Mouse (Mus musculus): ENCODE measurements around the gene Emc10. TPM values are rescaled to one million over a fixed set of nuclear protein-coding genes. Genes with fewer than 3 reads are reported as not detected.

Gene Emc10
- polyA plus RNA-seq, 2 experiments = 151 to 182 TPM

GRCm38 (mm10) chr7:44523056-44523455, 26.7 kb upstream of the Emc10 start:
- H3K9me3 ChIP-seq (ENCODE audit: control insufficient read depth, low read length) = no peaks in the 10 kb centered on the region

GRCm38 (mm10) chr7:44521710-44522109, 25.4 kb upstream of the Emc10 start:
- Histone ChIP-seq H3K27me3 (ENCODE audit: control insufficient read depth, insufficient read depth, low read length) (peaks cover 55% of the 10 kb centered on the region), H3K4me1 (ENCODE audit: control insufficient read depth, insufficient read depth, low read length) (no peaks in the 10 kb centered on the region), H3K9ac (ENCODE audit: low read depth, low read length, severe bottlenecking) (peak overlapping the region; percentile 38; the same call in 1 of the 2 replicates), H3K36me3 (ENCODE audit: control insufficient read depth, insufficient read depth, low read length) (no peaks in the 10 kb centered on the region), H3K4me3 (replicated peaks; ENCODE audit: low read length) (no peak overlapping the region), H3K9me3 (ENCODE audit: control insufficient read depth, low read length) (no peaks in the 10 kb centered on the region), H3K4me2 (replicated peaks; ENCODE audit: low read depth, low read length, severe bottlenecking) (0 out of 2 replicates have a peak overlapping the region, but pooled peaks have one; percentile 23), H3K27ac (replicated peaks; ENCODE audit: low read depth, low read length) (no peak overlapping the region)
- no peak for TF ChIP-seq POLR2A (IDR thresholded peaks at IDR 0.05; ENCODE audit: borderline replicate concordance, extremely low read depth, insufficient read depth, insufficient read length)
- ATAC-seq (ENCODE audit: low FRiP score, low read depth) (peak; percentile 56), DNase-seq (ENCODE audit: low spot score) (peak; percentile 54)
- WGBS = 3% methylated on average over 20 of the region's 20 CpGs

More at GRCm38 (mm10) chr7:44523056-44523455, 26.7 kb upstream of the Emc10 start:
- TF ChIP-seq POLR2A (IDR thresholded peaks at IDR 0.05; ENCODE audit: borderline replicate concordance, extremely low read depth, insufficient read depth, insufficient read length) = no peak
- H3K4me1 ChIP-seq (ENCODE audit: control insufficient read depth, insufficient read depth, low read length) = peaks cover 4% of the 10 kb centered on the region
- WGBS = 76% methylated on average over 2 of the region's 2 CpGs
- no peak overlapping the region for H3K4me2 ChIP-seq (replicated peaks; ENCODE audit: low read depth, low read length, severe bottlenecking)
- H3K36me3 ChIP-seq (ENCODE audit: control insufficient read depth, insufficient read depth, low read length) = no peaks in the 10 kb centered on the region
- no peak for ATAC-seq (ENCODE audit: low FRiP score, low read depth)
- no peak overlapping the region for H3K4me3 ChIP-seq (replicated peaks; ENCODE audit: low read length)
- no peak overlapping the region for H3K9ac ChIP-seq (ENCODE audit: low read depth, low read length, severe bottlenecking)
- no peak overlapping the region for H3K27ac ChIP-seq (replicated peaks; ENCODE audit: low read depth, low read length)
- DNase-seq (ENCODE audit: low spot score) = no peak
- peaks cover 58% of the 10 kb centered on the region for H3K27me3 ChIP-seq (ENCODE audit: control insufficient read depth, insufficient read depth, low read length)

- H3K9ac ChIP-seq (ENCODE audit: low read depth, low read length, severe bottlenecking) = no peak overlapping the region
- no peak overlapping the region for H3K4me2 ChIP-seq (replicated peaks; ENCODE audit: low read depth, low read length, severe bottlenecking)
- WGBS = 67% methylated on average over 3 of the region's 3 CpGs
- TF ChIP-seq POLR2A (IDR thresholded peaks at IDR 0.05; ENCODE audit: borderline replicate concordance, extremely low read depth, insufficient read depth, insufficient read length) = no peak
- ATAC-seq (ENCODE audit: low FRiP score, low read depth) = no peak
- H3K27me3 ChIP-seq (ENCODE audit: control insufficient read depth, insufficient read depth, low read length) = peaks cover 51% of the 10 kb centered on the region
- no peaks in the 10 kb centered on the region for H3K4me1 ChIP-seq (ENCODE audit: control insufficient read depth, insufficient read depth, low read length)
- no peak overlapping the region for H3K4me3 ChIP-seq (replicated peaks; ENCODE audit: low read length)
- H3K36me3 ChIP-seq (ENCODE audit: control insufficient read depth, insufficient read depth, low read length) = no peaks in the 10 kb centered on the region
- no peaks in the 10 kb centered on the region for H3K9me3 ChIP-seq (ENCODE audit: control insufficient read depth, low read length)
- no peak overlapping the region for H3K27ac ChIP-seq (replicated peaks; ENCODE audit: low read depth, low read length)
- no peak for DNase-seq (ENCODE audit: low spot score)
Observed at GRCm38 (mm10) chr7:44520990-44521389, 24.7 kb upstream of the Emc10 start.

GRCm38 (mm10) chr7:44519240-44519913, 23.0 kb upstream of the Emc10 start:
- DNase-seq (ENCODE audit: low spot score) = no peak
- TF ChIP-seq POLR2A (IDR thresholded peaks at IDR 0.05; ENCODE audit: borderline replicate concordance, extremely low read depth, insufficient read depth, insufficient read length) = no peak
- H3K4me2 ChIP-seq (replicated peaks; ENCODE audit: low read depth, low read length, severe bottlenecking) = no peak overlapping the region
- no peak overlapping the region for H3K9ac ChIP-seq (ENCODE audit: low read depth, low read length, severe bottlenecking)
- peaks cover 35% of the 10 kb centered on the region for H3K27me3 ChIP-seq (ENCODE audit: control insufficient read depth, insufficient read depth, low read length)
- no peak for ATAC-seq (ENCODE audit: low FRiP score, low read depth)
- 68% methylated on average over 9 of the region's 9 CpGs for WGBS
- H3K27ac ChIP-seq (replicated peaks; ENCODE audit: low read depth, low read length) = no peak overlapping the region
- no peak overlapping the region for H3K4me3 ChIP-seq (replicated peaks; ENCODE audit: low read length)
- H3K4me1 ChIP-seq (ENCODE audit: control insufficient read depth, insufficient read depth, low read length) = no peaks in the 10 kb centered on the region
- no peaks in the 10 kb centered on the region for H3K9me3 ChIP-seq (ENCODE audit: control insufficient read depth, low read length)
- no peaks in the 10 kb centered on the region for H3K36me3 ChIP-seq (ENCODE audit: control insufficient read depth, insufficient read depth, low read length)

GRCm38 (mm10) chr7:44507491-44507890, 11.2 kb upstream of the Emc10 start:
- TF ChIP-seq POLR2A (IDR thresholded peaks at IDR 0.05; ENCODE audit: borderline replicate concordance, extremely low read depth, insufficient read depth, insufficient read length) = no peak
- no peak for DNase-seq (ENCODE audit: low spot score)
- no peaks in the 10 kb centered on the region for H3K27me3 ChIP-seq (ENCODE audit: control insufficient read depth, insufficient read depth, low read length)
- no peaks in the 10 kb centered on the region for H3K9me3 ChIP-seq (ENCODE audit: control insufficient read depth, low read length)
- ATAC-seq (ENCODE audit: low FRiP score, low read depth) = no peak
- H3K9ac ChIP-seq (ENCODE audit: low read depth, low read length, severe bottlenecking) = no peak overlapping the region
- H3K4me1 ChIP-seq (ENCODE audit: control insufficient read depth, insufficient read depth, low read length) = no peaks in the 10 kb centered on the region
- no peak overlapping the region for H3K27ac ChIP-seq (replicated peaks; ENCODE audit: low read depth, low read length)
- no peak overlapping the region for H3K4me3 ChIP-seq (replicated peaks; ENCODE audit: low read length)
- no peak overlapping the region for H3K4me2 ChIP-seq (replicated peaks; ENCODE audit: low read depth, low read length, severe bottlenecking)
- H3K36me3 ChIP-seq (ENCODE audit: control insufficient read depth, insufficient read depth, low read length) = no peaks in the 10 kb centered on the region
